Mouse (Mus musculus): Measurements from ENCODE around the gene Uchl3. TPM values are rescaled to one million over a fixed set of nuclear protein-coding genes. Genes with fewer than 3 reads are reported as not detected.

Uchl3 gene
- polyA plus RNA-seq (2014; fragmentation: Nextera tagmentation; extraction: Ambion mirVana) = 172 and 174 TPM in 2 replicates

DNA sequence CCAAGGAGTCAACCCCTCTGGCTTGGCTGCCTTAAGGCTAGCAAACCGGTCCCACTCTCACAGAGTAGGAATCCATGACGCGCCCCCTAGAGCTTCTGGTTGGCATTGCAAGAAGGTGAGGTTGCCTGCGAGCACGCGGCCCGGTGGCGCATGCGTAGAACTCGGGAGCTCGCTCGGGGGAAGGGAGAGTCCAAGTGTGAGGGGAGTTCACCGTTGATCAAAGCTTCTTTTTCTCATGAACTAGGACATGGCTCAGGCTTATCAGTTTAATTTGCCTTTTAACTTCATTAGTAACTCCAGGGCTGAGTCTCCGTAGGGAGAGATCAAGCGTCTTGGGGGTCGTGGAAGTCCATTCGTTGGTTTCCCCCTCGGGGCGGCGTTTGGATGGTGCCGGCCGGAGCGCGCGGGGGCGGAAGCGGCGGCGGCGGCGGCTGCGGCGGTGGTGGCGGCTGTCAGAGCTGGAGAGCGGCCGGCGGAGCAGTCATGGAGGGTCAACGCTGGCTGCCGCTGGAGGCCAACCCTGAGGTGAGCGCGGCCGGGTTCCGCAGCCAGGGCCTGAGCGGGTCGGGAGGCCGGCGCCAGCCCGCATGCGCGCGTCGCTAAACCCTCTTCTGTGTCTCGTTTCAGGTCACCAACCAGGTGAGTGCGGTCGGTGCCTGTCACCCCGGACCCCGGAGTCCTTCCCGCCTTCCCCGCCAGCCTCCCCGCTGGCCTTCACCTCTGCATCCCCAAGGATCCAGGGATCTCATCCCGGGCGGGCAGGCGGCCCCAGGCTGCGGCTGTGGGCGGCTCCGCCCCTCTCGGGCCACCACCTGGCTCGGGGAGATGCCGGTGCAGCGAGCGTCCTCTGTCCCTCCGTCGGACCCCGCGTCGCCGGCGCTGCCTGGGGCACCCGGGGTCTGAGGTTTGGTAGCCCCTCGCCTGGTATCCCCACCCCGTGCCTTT, at the start of gene Uchl3:
TSS of gene Uchl3 (plus strand) at position 387 of the 945 bp plus-strand sequence.
- under 1% methylated on average over 73 of the region's 81 CpGs for WGBS

DNA sequence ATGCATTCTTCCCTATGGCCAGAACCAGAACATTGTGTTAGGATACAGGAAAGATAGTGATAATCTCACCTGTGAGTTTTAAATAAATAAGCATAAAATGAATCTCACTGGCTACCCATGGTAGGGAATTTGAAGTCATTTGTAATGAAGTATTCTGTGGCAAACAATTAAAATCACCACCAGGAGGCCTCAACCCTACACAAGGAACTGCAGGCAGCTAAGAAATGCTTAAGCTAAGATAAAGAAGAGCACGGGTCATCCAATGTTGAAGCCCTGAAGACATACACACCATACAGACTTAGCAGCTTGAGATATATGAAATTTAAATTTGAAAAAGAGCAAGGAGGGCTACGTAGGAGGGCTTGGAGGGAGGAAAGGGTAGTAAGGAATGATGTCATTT, 47.9 kb upstream of the Uchl3 start:
- Histone ChIP-seq H3K27me3 (ENCODE audit: control insufficient read depth, insufficient read depth, low read length) (peaks cover 7% of the 10 kb centered on the region; the same call in 1 of the 2 replicates), H3K27ac (ENCODE audit: low read depth, low read length) (no peak overlapping the region), H3K4me2 (ENCODE audit: low read depth, low read length, severe bottlenecking) (no peak overlapping the region), H3K4me3 (ENCODE audit: low read depth, low read length) (no peak overlapping the region), H3K9ac (ENCODE audit: low read length) (no peak overlapping the region), H3K9me3 (ENCODE audit: control insufficient read depth, low read length) (no peaks in the 10 kb centered on the region), H3K4me1 (replicated peaks; ENCODE audit: control insufficient read depth, insufficient read depth, low read length) (0 out of 2 replicates have a peak, but pooled peaks cover 3% of the 10 kb centered on the region), H3K36me3 (ENCODE audit: control insufficient read depth, insufficient read depth, low read length) (no peaks in the 10 kb centered on the region)
- WGBS = 55% methylated on average over 2 of the region's 2 CpGs
- no peak for ATAC-seq (replicated peaks; ENCODE audit: low FRiP score)
- no peak for DNase-seq (ENCODE audit: low spot score)

More for the DNA sequence above, at the start of gene Uchl3:
- peak within 1 kb of the TSS; percentile 84 for H3K4me2 ChIP-seq (ENCODE audit: low read depth, low read length, severe bottlenecking)
- ATAC-seq (replicated peaks; ENCODE audit: low FRiP score) = peak; percentile 91
- peak within 1 kb of the TSS; percentile 82 for H3K9ac ChIP-seq (ENCODE audit: low read length)
- H3K4me1 ChIP-seq (replicated peaks; ENCODE audit: control insufficient read depth, insufficient read depth, low read length) = peaks cover 3% of the 10 kb centered on the region; the same call in 1 of the 2 replicates
- no peaks in the 10 kb centered on the region for H3K9me3 ChIP-seq (ENCODE audit: control insufficient read depth, low read length)
- H3K4me3 ChIP-seq (ENCODE audit: low read depth, low read length) = peak within 1 kb of the TSS; percentile 94
- peak; percentile 99 for DNase-seq (ENCODE audit: low spot score)
- no peaks in the 10 kb centered on the region for H3K27me3 ChIP-seq (ENCODE audit: control insufficient read depth, insufficient read depth, low read length)
- no peaks in the 10 kb centered on the region for H3K36me3 ChIP-seq (ENCODE audit: control insufficient read depth, insufficient read depth, low read length)
- 0 out of 2 replicates have a peak within 1 kb of the TSS, but pooled peaks have one; percentile 51 for H3K27ac ChIP-seq (ENCODE audit: low read depth, low read length)

DNA sequence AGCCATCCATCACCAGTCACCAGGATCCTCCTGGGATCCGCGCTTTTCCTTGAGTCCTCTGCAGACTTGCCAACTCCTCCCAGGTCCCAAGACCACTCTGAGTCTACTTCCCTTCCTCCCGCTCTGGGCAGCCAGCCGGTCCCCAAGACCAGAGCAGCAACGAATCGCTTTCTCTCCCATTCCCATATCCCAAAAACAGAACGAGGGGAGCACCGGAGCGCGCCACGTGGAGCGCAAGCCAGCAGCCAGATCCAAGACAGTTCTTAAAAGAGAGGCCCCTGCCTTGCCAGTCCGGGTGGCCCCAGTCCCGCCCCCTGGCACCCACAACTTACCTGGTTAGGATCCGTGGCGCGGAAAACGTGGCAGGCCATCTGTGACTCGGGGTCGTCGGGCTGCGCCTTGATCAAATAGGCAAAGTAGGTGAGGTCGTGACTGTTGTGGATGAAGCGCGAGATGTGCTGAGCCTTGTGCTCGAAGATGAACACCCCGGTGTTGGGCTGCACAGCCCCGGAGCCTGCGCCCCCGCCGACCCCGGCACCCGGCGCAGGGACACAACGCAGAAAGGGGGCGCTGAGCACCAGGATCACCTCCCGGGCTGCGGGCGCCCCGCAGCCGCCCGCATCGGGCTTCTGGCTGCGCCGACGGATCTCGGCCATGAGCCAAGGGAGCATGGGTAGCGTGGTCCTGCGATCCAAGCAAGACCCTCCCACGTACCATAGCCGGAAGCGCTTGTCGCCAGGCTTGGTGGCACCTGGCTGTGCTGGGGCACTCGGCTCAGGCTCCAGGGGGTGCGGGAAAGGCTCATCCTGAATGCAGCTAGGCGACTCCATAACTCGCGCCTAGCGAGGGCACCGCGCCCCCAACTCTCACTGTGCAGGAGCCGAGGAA, 45.9 kb upstream of the Uchl3 start:
- Histone ChIP-seq H3K4me3 (ENCODE audit: low read depth, low read length) (peak overlapping the region; percentile 65), H3K4me2 (ENCODE audit: low read depth, low read length, severe bottlenecking) (peak overlapping the region; percentile 99), H3K27ac (ENCODE audit: low read depth, low read length) (no peak overlapping the region), H3K36me3 (ENCODE audit: control insufficient read depth, insufficient read depth, low read length) (no peaks in the 10 kb centered on the region), H3K27me3 (ENCODE audit: control insufficient read depth, insufficient read depth, low read length) (peaks cover 7% of the 10 kb centered on the region; the same call in 1 of the 2 replicates), H3K4me1 (replicated peaks; ENCODE audit: control insufficient read depth, insufficient read depth, low read length) (0 out of 2 replicates have a peak, but pooled peaks cover 3% of the 10 kb centered on the region), H3K9me3 (ENCODE audit: control insufficient read depth, low read length) (no peaks in the 10 kb centered on the region), H3K9ac (ENCODE audit: low read length) (peak overlapping the region; percentile 68)
- under 1% methylated on average over 61 of the region's 62 CpGs for WGBS
- ATAC-seq (replicated peaks; ENCODE audit: low FRiP score) (peak; percentile 72), DNase-seq (ENCODE audit: low spot score) (peak; percentile 74)

DNA sequence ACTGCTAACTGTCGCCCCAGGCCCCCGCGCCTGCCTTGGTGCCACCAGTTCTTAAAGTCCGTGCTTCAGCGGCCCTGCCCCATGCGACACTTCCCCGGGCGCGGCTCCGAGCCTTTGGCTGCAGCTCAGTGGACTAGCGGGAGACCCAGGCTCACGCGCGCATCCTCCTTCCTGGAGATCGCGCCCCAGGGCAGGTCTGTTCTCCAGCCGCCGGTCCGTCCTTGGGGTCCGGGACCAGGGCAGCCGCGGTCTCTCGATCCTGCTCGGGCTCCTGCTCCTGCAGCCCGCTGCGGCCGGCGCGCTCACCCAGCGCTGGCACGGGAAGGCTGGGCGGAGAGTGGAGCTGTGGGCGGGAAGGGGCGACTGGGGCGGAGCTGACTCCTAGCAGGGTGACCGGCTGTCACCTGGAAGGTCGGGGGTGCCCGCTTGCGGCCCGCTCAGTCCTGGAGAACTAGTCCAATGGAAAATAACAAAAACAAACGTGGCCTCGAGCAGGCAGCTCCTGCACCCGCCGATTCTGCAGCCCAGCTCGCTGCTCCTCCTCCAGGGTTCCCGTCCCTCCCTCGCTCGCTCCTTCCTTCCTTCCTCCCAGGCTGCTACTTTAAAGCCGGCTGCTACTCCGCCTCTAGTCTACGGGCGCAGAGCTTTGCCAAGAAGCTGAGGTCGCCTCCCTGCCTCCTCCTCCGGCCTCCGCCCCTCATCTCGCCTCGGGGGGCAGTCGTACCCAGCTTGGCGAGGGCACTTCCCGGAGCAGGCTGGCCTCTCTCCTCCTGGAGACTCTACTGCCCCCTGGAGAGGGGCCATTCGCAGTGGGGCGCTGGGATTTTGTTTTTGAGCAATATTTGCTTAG, 45.0 kb upstream of the Uchl3 start, which contains the start of gene Tbc1d4:
TSS of gene Tbc1d4 (minus strand) at position 673 of the 850 bp plus-strand sequence.
- no peaks in the 10 kb centered on the region for H3K9me3 ChIP-seq (ENCODE audit: control insufficient read depth, low read length)
- H3K27ac ChIP-seq (ENCODE audit: low read depth, low read length) = no peak within 1 kb of the TSS

DNA sequence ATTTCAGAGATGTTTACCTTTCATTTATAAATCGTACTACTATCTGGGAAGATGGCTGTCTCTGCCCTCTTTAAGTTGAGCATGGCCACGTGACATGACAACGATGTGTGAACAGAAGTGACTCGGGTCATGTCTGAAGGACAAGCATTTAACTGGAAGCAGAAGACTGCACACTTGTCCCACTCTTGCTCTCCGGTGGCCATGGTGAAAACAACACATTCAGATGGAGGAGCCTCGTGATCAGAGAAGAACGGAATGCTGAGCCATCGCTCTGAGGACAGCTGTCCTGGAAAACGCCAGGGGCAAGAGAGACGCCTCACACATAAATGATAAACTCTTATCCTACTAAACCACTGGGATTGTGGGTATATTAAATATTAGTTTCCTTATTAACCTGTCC, 43.1 kb upstream of the Uchl3 start:
- H3K4me3 ChIP-seq (ENCODE audit: low read depth, low read length) = no peak overlapping the region
- H3K36me3 ChIP-seq (ENCODE audit: control insufficient read depth, insufficient read depth, low read length) = no peaks in the 10 kb centered on the region
- DNase-seq (ENCODE audit: low spot score) (no peak), ATAC-seq (replicated peaks; ENCODE audit: low FRiP score) (no peak)
- no peak overlapping the region for H3K9ac ChIP-seq (ENCODE audit: low read length)
- 88% methylated on average over 10 of the region's 10 CpGs for WGBS
- H3K27ac ChIP-seq (ENCODE audit: low read depth, low read length) = no peak overlapping the region
- H3K4me2 ChIP-seq (ENCODE audit: low read depth, low read length, severe bottlenecking) = no peak overlapping the region
- peaks cover 7% of the 10 kb centered on the region; the same call in 1 of the 2 replicates for H3K27me3 ChIP-seq (ENCODE audit: control insufficient read depth, insufficient read depth, low read length)
- H3K4me1 ChIP-seq (replicated peaks; ENCODE audit: control insufficient read depth, insufficient read depth, low read length) = 0 out of 2 replicates have a peak, but pooled peaks cover 3% of the 10 kb centered on the region
- H3K9me3 ChIP-seq (ENCODE audit: control insufficient read depth, low read length) = no peaks in the 10 kb centered on the region

More for the DNA sequence above, 45.0 kb upstream of the Uchl3 start, which contains the start of gene Tbc1d4:
- no peaks in the 10 kb centered on the region for H3K36me3 ChIP-seq (ENCODE audit: control insufficient read depth, insufficient read depth, low read length)
- H3K27me3 ChIP-seq (ENCODE audit: control insufficient read depth, insufficient read depth, low read length) = peaks cover 7% of the 10 kb centered on the region; the same call in 1 of the 2 replicates
- ATAC-seq (replicated peaks; ENCODE audit: low FRiP score) (peak; percentile 87), DNase-seq (ENCODE audit: low spot score) (peak; percentile 90)
- peak within 1 kb of the TSS; percentile 68 for H3K9ac ChIP-seq (ENCODE audit: low read length)
- 0 out of 2 replicates have a peak, but pooled peaks cover 3% of the 10 kb centered on the region for H3K4me1 ChIP-seq (replicated peaks; ENCODE audit: control insufficient read depth, insufficient read depth, low read length)
- peak within 1 kb of the TSS; percentile 65 for H3K4me3 ChIP-seq (ENCODE audit: low read depth, low read length)
- H3K4me2 ChIP-seq (ENCODE audit: low read depth, low read length, severe bottlenecking) = peak within 1 kb of the TSS; percentile 99
- under 1% methylated on average over 49 of the region's 62 CpGs for WGBS

DNA sequence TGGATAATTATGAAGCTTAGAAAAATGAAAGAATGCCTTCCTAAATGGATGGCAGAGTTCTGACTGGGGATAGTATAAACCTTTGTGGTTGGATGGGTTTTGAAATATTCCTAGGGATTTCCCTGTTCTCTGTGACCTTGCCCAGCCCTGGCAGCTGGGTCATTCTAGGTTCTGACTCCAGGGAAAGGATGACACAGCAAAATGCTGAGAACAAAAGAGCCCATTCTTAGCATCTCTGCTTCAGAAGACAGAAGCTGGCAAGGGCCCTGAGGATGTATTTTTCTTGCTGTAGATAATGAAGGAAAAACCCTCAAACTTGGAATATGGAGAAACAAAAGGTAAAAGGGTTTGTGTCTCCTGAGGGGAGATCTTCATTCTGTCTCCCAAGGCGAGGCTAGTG, 40.6 kb upstream of the Uchl3 start:
- no peak overlapping the region for H3K4me2 ChIP-seq (ENCODE audit: low read depth, low read length, severe bottlenecking)
- WGBS = 52% methylated on average over 1 of the region's 1 CpGs
- H3K9me3 ChIP-seq (ENCODE audit: control insufficient read depth, low read length) = no peaks in the 10 kb centered on the region
- no peaks in the 10 kb centered on the region for H3K4me1 ChIP-seq (replicated peaks; ENCODE audit: control insufficient read depth, insufficient read depth, low read length)
- H3K27ac ChIP-seq (ENCODE audit: low read depth, low read length) = no peak overlapping the region
- H3K27me3 ChIP-seq (ENCODE audit: control insufficient read depth, insufficient read depth, low read length) = peaks cover under 1% of the 10 kb centered on the region; the same call in 1 of the 2 replicates
- DNase-seq (ENCODE audit: low spot score) = no peak
- H3K9ac ChIP-seq (ENCODE audit: low read length) = no peak overlapping the region
- H3K36me3 ChIP-seq (ENCODE audit: control insufficient read depth, insufficient read depth, low read length) = no peaks in the 10 kb centered on the region
- no peak overlapping the region for H3K4me3 ChIP-seq (ENCODE audit: low read depth, low read length)
- no peak for ATAC-seq (replicated peaks; ENCODE audit: low FRiP score)

DNA sequence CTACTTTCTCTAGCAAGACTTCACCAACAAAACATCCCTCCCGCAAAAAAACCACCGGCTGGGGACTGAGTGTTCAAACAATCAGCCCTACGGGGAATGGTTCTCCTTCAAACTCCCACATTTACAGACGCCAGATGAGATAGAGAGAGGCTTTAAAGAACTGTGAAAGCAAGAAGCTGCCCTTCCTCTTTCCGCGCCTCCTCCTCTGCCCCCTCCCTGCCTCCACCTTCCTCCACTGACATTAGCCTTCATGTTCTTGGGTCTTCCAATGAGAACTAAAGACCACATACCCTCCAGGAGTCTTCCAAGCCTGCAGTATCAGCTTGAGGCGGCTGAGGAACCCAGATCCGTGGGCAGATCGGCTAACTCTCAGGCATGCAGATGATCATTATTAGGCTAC, 37.6 kb upstream of the Uchl3 start:
- H3K4me1 ChIP-seq (replicated peaks; ENCODE audit: control insufficient read depth, insufficient read depth, low read length) = no peaks in the 10 kb centered on the region
- 80% methylated on average over 9 of the region's 9 CpGs for WGBS
- no peaks in the 10 kb centered on the region for H3K9me3 ChIP-seq (ENCODE audit: control insufficient read depth, low read length)
- no peak overlapping the region for H3K27ac ChIP-seq (ENCODE audit: low read depth, low read length)
- H3K9ac ChIP-seq (ENCODE audit: low read length) = no peak overlapping the region
- H3K4me3 ChIP-seq (ENCODE audit: low read depth, low read length) = no peak overlapping the region
- ATAC-seq (replicated peaks; ENCODE audit: low FRiP score) = no peak
- DNase-seq (ENCODE audit: low spot score) = no peak
- H3K4me2 ChIP-seq (ENCODE audit: low read depth, low read length, severe bottlenecking) = no peak overlapping the region
- H3K27me3 ChIP-seq (ENCODE audit: control insufficient read depth, insufficient read depth, low read length) = no peaks in the 10 kb centered on the region
- no peaks in the 10 kb centered on the region for H3K36me3 ChIP-seq (ENCODE audit: control insufficient read depth, insufficient read depth, low read length)

All from forebrain, embryonic 11.5 days (tissue).